Mouse (Mus musculus): ENCODE data around the gene Btg2. TPM values are rescaled to one million over a fixed set of nuclear protein-coding genes. Genes with fewer than 3 reads are reported as not detected.
A peak's percentile ranks its signal among the peaks of the same experiment; 100 is the strongest.

Gene Btg2
- polyA plus RNA-seq, 1 experiment from 2014 or later = 130 TPM

DNA sequence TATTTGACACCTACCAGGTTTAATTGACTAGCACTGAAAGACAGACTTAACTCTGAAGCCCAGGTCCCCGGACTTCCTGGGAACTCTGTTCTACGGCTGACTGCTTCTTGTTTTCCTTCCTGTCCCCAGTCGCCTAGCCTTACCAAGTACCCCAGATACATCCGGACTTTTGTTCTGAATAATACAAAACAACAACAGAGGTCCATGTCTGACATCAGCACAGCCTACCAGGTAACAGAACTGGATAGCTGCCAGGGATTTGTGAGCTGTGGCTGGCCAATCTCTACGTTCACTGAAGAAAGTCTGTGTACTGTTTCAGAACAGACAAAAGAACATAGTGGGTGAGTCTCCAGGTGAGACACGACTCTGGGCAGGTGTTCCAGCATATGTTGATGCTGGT is 20.1 kb downstream of the Btg2 start:
- H3K36me3 ChIP-seq (ENCODE audit: control insufficient read depth, insufficient read depth, low read length) = no peaks in the 10 kb centered on the region
- no peak for ATAC-seq (ENCODE audit: low read depth)
- H3K9ac ChIP-seq (ENCODE audit: low read length) = no peak overlapping the region; the same call in 1 of the 2 replicates
- no peaks in the 10 kb centered on the region for H3K9me3 ChIP-seq (ENCODE audit: control insufficient read depth, low read length)
- peaks cover 53% of the 10 kb centered on the region for H3K4me1 ChIP-seq (replicated peaks; ENCODE audit: control insufficient read depth, insufficient read depth, low read length)
- H3K4me3 ChIP-seq (ENCODE audit: low read length) = no peak overlapping the region
- H3K4me2 ChIP-seq (ENCODE audit: low read depth, low read length) = no peak overlapping the region
- no peaks in the 10 kb centered on the region for H3K27me3 ChIP-seq (ENCODE audit: control insufficient read depth, insufficient read depth, low read depth, low read length)
- peak overlapping the region; percentile 36; the same call in 1 of the 2 replicates for H3K27ac ChIP-seq (ENCODE audit: low read length)
- 53% methylated on average over 6 of the region's 6 CpGs for WGBS

DNA sequence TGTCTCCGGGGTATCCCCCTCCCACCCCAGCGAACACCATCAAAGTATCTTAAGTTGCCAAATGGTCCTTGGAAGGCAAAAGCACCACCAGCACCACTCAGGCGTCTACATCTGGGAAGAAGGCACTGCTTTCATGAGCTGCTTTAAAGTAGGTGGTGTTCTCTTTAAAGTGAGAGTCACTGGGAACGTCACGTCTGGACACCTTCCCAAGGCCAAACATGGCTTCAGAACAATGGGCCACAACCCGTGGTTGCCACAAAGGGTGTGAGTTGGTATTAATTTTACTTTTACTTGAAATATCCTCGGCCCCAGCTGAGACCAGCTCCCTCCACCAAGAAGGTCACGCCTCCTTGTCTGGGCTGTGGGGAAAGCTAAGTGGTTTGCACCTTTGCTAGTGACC is 21.2 kb downstream of the Btg2 start:
- H3K9me3 ChIP-seq (ENCODE audit: control insufficient read depth, low read length) = no peaks in the 10 kb centered on the region
- ATAC-seq (ENCODE audit: low read depth) = no peak
- H3K4me2 ChIP-seq (ENCODE audit: low read depth, low read length) = no peak overlapping the region
- peaks cover 42% of the 10 kb centered on the region for H3K4me1 ChIP-seq (replicated peaks; ENCODE audit: control insufficient read depth, insufficient read depth, low read length)
- WGBS = 64% methylated on average over 8 of the region's 8 CpGs
- no peak overlapping the region for H3K9ac ChIP-seq (ENCODE audit: low read length)
- no peak overlapping the region for H3K4me3 ChIP-seq (ENCODE audit: low read length)
- no peaks in the 10 kb centered on the region for H3K36me3 ChIP-seq (ENCODE audit: control insufficient read depth, insufficient read depth, low read length)
- H3K27me3 ChIP-seq (ENCODE audit: control insufficient read depth, insufficient read depth, low read depth, low read length) = no peaks in the 10 kb centered on the region
- H3K27ac ChIP-seq (ENCODE audit: low read length) = no peak overlapping the region

DNA sequence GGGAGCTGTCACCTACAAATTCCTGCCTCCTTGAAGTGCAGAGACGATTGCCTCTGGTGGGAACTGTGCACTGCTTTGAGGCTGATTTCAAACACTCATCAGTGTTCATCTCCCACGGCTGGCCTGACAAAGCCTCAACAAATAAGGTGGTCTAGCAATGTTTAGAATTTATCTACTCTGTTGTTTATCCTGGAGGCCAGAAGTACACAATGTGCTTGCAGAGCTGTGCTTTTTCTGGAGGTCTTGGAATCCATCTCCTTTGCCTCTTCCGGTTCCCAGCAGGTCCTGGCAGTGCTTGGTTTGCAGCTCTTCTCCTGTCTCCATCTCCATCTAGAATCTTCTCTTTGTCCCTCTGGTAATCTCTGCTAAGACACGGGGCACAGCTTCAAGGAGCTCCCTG is 22.6 kb downstream of the Btg2 start:
- Histone ChIP-seq H3K9ac (ENCODE audit: low read length) (no peak overlapping the region), H3K4me3 (ENCODE audit: low read length) (no peak overlapping the region), H3K27ac (ENCODE audit: low read length) (no peak overlapping the region), H3K27me3 (ENCODE audit: control insufficient read depth, insufficient read depth, low read depth, low read length) (no peaks in the 10 kb centered on the region), H3K4me2 (ENCODE audit: low read depth, low read length) (no peak overlapping the region), H3K4me1 (replicated peaks; ENCODE audit: control insufficient read depth, insufficient read depth, low read length) (peaks cover 27% of the 10 kb centered on the region), H3K36me3 (ENCODE audit: control insufficient read depth, insufficient read depth, low read length) (no peaks in the 10 kb centered on the region), H3K9me3 (ENCODE audit: control insufficient read depth, low read length) (no peaks in the 10 kb centered on the region)
- no peak for ATAC-seq (ENCODE audit: low read depth)
- 51% methylated on average over 4 of the region's 4 CpGs for WGBS

DNA sequence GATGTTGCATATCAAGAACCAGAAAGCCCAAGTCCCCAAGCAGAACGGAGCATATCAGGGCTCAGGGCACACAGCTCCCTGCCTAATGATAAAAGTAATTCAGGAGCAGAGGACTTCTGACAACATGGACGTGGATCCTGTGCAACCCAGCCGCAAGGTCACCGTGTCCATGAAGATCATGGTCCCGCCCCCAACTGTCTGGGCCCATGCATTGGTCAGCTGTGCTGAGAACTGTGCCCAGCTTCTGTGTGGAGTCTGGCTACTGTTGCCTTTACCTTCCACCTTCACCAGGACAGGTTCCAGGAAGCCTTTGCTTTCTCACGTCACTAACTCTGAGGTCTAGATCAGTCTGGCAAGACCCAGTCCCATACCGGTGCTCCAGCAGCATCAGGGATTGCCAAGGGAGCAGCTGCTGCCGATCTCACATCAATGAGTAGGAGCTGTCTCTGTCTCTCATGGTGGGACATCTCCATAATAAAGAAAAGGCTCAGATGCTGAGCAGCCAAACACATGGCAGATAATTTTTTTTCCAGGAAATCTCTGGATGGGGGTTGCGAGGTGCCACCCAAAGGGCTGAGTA is 23.2 kb downstream of the Btg2 start:
- no peaks in the 10 kb centered on the region for H3K27me3 ChIP-seq (ENCODE audit: control insufficient read depth, insufficient read depth, low read depth, low read length)
- no peaks in the 10 kb centered on the region for H3K9me3 ChIP-seq (ENCODE audit: control insufficient read depth, low read length)
- H3K27ac ChIP-seq (ENCODE audit: low read length) = no peak overlapping the region
- H3K4me3 ChIP-seq (ENCODE audit: low read length) = no peak overlapping the region
- no peak for ATAC-seq (ENCODE audit: low read depth)
- H3K4me2 ChIP-seq (ENCODE audit: low read depth, low read length) = no peak overlapping the region
- no peaks in the 10 kb centered on the region for H3K36me3 ChIP-seq (ENCODE audit: control insufficient read depth, insufficient read depth, low read length)
- WGBS = 84% methylated on average over 9 of the region's 9 CpGs
- H3K9ac ChIP-seq (ENCODE audit: low read length) = no peak overlapping the region
- H3K4me1 ChIP-seq (replicated peaks; ENCODE audit: control insufficient read depth, insufficient read depth, low read length) = peaks cover 24% of the 10 kb centered on the region

DNA sequence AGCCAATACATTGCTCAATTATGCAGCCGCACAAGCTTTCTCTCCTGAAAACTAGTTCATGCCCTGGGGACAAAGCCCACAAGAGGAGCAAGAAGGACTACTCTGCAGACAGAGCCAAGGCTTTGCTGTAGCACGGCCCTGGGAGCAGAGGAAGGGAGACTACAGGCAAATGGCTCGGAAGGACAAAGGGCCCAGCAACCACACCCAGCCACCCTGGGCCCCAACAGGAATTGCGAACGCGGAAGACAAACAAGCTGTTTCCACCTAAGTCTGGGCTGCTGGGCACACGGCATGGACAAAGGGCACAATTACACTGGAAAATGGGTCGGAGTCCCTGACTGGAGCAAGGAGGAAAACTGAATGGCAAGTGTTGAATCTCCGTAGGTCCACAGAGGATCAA is 23.9 kb downstream of the Btg2 start:
- Histone ChIP-seq H3K4me2 (ENCODE audit: low read depth, low read length) (no peak overlapping the region), H3K36me3 (ENCODE audit: control insufficient read depth, insufficient read depth, low read length) (no peaks in the 10 kb centered on the region), H3K27ac (ENCODE audit: low read length) (peak overlapping the region; percentile 40; the same call in 1 of the 2 replicates), H3K4me1 (replicated peaks; ENCODE audit: control insufficient read depth, insufficient read depth, low read length) (peaks cover 19% of the 10 kb centered on the region), H3K9ac (ENCODE audit: low read length) (no peak overlapping the region), H3K4me3 (ENCODE audit: low read length) (no peak overlapping the region), H3K9me3 (ENCODE audit: control insufficient read depth, low read length) (no peaks in the 10 kb centered on the region), H3K27me3 (ENCODE audit: control insufficient read depth, insufficient read depth, low read depth, low read length) (no peaks in the 10 kb centered on the region)
- ATAC-seq (ENCODE audit: low read depth) = no peak
- 59% methylated on average over 9 of the region's 9 CpGs for WGBS

DNA sequence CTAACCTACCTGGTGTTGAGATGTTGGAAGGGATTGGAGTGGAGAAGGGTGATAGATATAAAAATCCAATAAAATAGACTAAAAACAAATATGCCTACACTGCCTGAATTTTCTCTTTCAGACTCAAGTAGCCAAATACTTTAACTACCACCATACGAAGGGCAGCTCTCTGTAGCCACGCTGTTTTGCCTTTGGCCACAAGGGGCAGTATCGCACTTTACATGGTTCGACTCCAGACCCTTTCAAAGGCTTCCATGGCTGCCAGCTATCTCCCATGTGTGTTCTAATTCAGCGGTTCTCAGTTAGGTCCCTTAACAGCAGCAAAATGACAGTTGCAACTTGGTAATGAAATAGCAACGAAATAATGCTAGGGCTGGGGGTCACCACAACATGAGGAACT is 25.7 kb downstream of the Btg2 start:
- Histone ChIP-seq H3K4me3 (ENCODE audit: low read length) (no peak overlapping the region), H3K4me1 (replicated peaks; ENCODE audit: control insufficient read depth, insufficient read depth, low read length) (peaks cover 14% of the 10 kb centered on the region), H3K4me2 (ENCODE audit: low read depth, low read length) (no peak overlapping the region), H3K9ac (ENCODE audit: low read length) (no peak overlapping the region), H3K27me3 (ENCODE audit: control insufficient read depth, insufficient read depth, low read depth, low read length) (no peaks in the 10 kb centered on the region), H3K27ac (ENCODE audit: low read length) (no peak overlapping the region), H3K36me3 (ENCODE audit: control insufficient read depth, insufficient read depth, low read length) (no peaks in the 10 kb centered on the region), H3K9me3 (ENCODE audit: control insufficient read depth, low read length) (no peaks in the 10 kb centered on the region)
- 6% methylated on average over 6 of the region's 6 CpGs for WGBS
- ATAC-seq (ENCODE audit: low read depth) = peak; percentile 55; the same call in 1 of the 2 replicates

DNA sequence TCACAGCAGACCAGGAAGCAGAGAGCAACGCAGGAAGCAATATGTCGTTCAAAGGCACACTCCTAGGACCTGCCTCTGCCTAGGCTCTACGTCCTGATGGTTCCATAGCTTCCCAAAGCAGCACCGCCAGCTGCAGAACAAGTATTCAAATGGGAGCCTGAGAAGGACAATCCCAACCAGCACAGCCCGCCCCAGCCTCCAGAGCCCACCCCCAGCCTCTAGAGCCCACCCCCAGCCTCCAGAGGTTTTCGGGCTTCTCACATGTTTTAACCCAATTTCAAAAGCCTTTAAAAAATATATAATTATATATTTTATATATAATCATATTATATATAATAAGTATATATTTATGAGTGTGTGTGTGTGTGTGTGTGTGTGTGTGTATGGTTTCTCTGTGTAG is 29.4 kb downstream of the Btg2 start:
- Histone ChIP-seq H3K4me1 (replicated peaks; ENCODE audit: control insufficient read depth, insufficient read depth, low read length) (0 out of 2 replicates have a peak, but pooled peaks cover 3% of the 10 kb centered on the region), H3K9me3 (ENCODE audit: control insufficient read depth, low read length) (no peaks in the 10 kb centered on the region), H3K9ac (ENCODE audit: low read length) (no peak overlapping the region), H3K4me3 (ENCODE audit: low read length) (no peak overlapping the region), H3K4me2 (ENCODE audit: low read depth, low read length) (no peak overlapping the region), H3K27ac (ENCODE audit: low read length) (peak overlapping the region; percentile 33; the same call in 1 of the 2 replicates), H3K36me3 (ENCODE audit: control insufficient read depth, insufficient read depth, low read length) (no peaks in the 10 kb centered on the region), H3K27me3 (ENCODE audit: control insufficient read depth, insufficient read depth, low read depth, low read length) (no peaks in the 10 kb centered on the region)
- no peak for ATAC-seq (ENCODE audit: low read depth)
- 52% methylated on average over 6 of the region's 6 CpGs for WGBS

DNA sequence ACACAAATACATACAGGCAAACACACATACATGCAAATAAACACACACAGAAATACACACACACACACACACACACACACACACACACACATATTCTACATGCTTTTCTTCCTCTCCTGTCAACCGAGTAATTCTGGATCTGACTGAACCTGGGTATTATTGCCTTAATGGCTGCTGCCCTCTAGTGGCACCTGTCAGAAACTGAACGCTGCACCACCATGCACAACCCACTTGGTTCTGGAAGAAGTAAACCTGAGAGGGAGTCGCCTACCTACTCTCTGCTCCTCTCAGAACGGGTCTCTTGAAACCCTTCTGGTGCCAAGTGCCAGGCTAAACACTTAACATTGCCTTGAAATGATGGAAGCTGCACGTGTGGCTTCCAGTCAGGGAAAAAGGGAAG is 30.2 kb downstream of the Btg2 start:
- H3K27me3 ChIP-seq (ENCODE audit: control insufficient read depth, insufficient read depth, low read depth, low read length) = no peaks in the 10 kb centered on the region
- no peaks in the 10 kb centered on the region for H3K9me3 ChIP-seq (ENCODE audit: control insufficient read depth, low read length)
- H3K4me1 ChIP-seq (replicated peaks; ENCODE audit: control insufficient read depth, insufficient read depth, low read length) = 0 out of 2 replicates have a peak, but pooled peaks cover 5% of the 10 kb centered on the region
- no peak overlapping the region for H3K27ac ChIP-seq (ENCODE audit: low read length)
- WGBS = 1% methylated on average over 5 of the region's 5 CpGs
- peak; percentile 72 for ATAC-seq (ENCODE audit: low read depth)
- H3K4me3 ChIP-seq (ENCODE audit: low read length) = no peak overlapping the region
- H3K9ac ChIP-seq (ENCODE audit: low read length) = no peak overlapping the region
- H3K36me3 ChIP-seq (ENCODE audit: control insufficient read depth, insufficient read depth, low read length) = no peaks in the 10 kb centered on the region
- 0 out of 2 replicates have a peak overlapping the region, but pooled peaks have one; percentile 2 for H3K4me2 ChIP-seq (ENCODE audit: low read depth, low read length)

DNA sequence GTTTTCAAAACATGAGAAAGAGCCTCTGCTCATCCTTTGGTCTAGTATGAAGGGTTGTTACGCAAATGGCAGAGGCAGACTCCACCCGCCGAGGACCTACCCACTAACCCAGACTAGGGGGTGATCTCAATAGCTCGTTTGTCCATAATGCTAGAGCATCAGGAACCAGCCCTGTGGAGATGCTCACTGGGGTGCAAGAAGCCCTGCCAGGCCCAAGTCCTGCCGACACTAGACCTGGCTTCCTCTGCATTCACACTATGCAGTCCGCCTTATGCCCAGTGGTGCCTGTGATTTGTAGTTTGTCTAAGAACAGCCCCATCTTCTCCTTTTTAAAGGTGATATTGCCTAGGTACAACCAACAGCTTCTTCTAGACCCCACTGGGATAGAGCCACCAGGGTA is 31.5 kb downstream of the Btg2 start:
- Histone ChIP-seq H3K4me2 (ENCODE audit: low read depth, low read length) (no peak overlapping the region), H3K36me3 (ENCODE audit: control insufficient read depth, insufficient read depth, low read length) (no peaks in the 10 kb centered on the region), H3K27me3 (ENCODE audit: control insufficient read depth, insufficient read depth, low read depth, low read length) (no peaks in the 10 kb centered on the region), H3K9ac (ENCODE audit: low read length) (no peak overlapping the region), H3K4me3 (ENCODE audit: low read length) (no peak overlapping the region), H3K27ac (ENCODE audit: low read length) (peak overlapping the region; percentile 5; the same call in 1 of the 2 replicates), H3K9me3 (ENCODE audit: control insufficient read depth, low read length) (no peaks in the 10 kb centered on the region), H3K4me1 (replicated peaks; ENCODE audit: control insufficient read depth, insufficient read depth, low read length) (peaks cover 15% of the 10 kb centered on the region)
- 81% methylated on average over 6 of the region's 6 CpGs for WGBS
- no peak for ATAC-seq (ENCODE audit: low read depth)

DNA sequence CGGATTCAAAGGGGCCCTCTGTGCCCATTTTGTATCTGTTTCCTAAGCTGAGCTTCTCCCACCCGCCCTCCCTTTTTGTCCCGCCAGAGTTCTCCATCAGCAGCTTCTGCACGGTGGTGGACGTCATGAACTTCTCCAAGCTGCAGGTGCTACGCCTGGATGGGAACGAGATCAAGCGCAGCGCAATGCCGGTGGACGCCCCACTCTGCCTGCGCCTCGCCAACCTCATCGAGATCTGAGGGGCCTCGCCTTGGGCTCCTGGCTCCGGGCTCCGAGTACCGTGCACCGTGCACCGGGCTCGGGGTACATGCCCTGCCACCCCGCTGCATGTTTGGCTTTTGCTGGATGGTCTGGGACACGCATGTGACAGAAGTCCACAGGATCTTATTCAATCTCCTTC is 32.5 kb downstream of the Btg2 start:
- 38% methylated on average over 23 of the region's 23 CpGs for WGBS
- no peak overlapping the region for H3K27ac ChIP-seq (ENCODE audit: low read length)
- no peak overlapping the region for H3K9ac ChIP-seq (ENCODE audit: low read length)
- peaks cover 25% of the 10 kb centered on the region for H3K4me1 ChIP-seq (replicated peaks; ENCODE audit: control insufficient read depth, insufficient read depth, low read length)
- no peaks in the 10 kb centered on the region for H3K9me3 ChIP-seq (ENCODE audit: control insufficient read depth, low read length)
- no peak overlapping the region for H3K4me3 ChIP-seq (ENCODE audit: low read length)
- ATAC-seq (ENCODE audit: low read depth) = no peak
- peak overlapping the region; percentile 22 for H3K4me2 ChIP-seq (ENCODE audit: low read depth, low read length)
- no peaks in the 10 kb centered on the region for H3K27me3 ChIP-seq (ENCODE audit: control insufficient read depth, insufficient read depth, low read depth, low read length)
- H3K36me3 ChIP-seq (ENCODE audit: control insufficient read depth, insufficient read depth, low read length) = no peaks in the 10 kb centered on the region

Data from lung, embryonic 16.5 days (tissue).